Mouse (Mus musculus): ENCODE data around the gene Clec5a. TPM values are rescaled to one million over a fixed set of nuclear protein-coding genes. Genes with fewer than 3 reads are reported as not detected.

The Clec5a gene
- 0.19 TPM in 1 of 2 replicates, not detected in the other for polyA plus RNA-seq (2012; rRNA removed)

DNA sequence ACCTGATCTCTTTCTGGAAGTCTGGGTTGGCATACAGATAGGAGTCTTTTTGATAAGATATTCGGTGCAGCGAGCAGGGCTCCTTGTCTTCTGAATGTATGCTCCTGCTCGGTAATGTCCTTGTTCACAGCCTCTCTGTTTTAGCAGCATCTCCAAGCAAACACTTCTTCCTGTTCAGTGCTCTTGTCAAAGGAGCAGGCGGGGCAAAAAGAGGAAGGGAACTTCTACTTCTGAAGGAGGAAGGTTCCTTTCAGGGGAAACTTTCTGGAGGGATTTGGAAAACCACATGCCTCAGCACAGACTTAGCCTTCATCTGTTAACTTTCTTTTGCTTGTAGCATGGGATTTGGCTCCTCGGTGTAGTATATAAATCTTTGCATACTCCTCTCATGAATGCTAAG, at the start of gene Clec5a:
Clec5a (minus strand) TSS at position 177 of the 400 bp plus-strand sequence.

DNA sequence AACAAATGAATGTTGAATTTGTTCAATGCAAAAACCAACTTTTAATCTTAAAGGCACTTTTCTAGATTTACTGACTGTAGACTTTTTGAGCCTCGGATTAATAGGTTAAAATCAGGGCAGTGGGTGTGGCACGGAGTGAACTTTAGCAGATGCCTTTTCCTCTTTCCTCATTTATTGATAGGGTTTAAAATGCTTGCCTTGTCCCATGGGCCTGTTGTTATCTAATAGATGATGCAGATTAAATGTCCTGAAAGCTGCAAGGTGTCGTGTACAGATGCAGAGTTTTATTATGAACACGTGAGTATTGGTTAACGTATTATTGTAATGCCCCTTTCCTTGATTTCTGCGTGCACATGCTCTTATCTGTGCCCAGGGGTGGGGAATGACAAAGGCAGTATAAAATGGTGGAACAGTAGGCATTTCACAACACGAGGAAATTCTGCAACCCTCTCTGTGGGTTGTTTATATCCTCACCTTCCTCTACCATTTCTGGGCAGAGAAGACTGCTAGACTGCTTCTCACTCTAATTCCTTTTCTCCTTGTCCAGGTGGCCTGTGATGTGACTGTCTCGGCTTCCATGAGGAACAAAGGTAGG, 42.9 kb upstream of the Clec5a start, which contains the start of gene Mgam:
Mgam (plus strand) TSS at position 426 of the 595 bp plus-strand sequence.

GRCm38 (mm10) chr6:40613260-40613852, 27.7 kb upstream of the Clec5a start, which contains the start of gene Tas2r138:
Tas2r138 (minus strand) TSS chr6:40613310.

DNA sequence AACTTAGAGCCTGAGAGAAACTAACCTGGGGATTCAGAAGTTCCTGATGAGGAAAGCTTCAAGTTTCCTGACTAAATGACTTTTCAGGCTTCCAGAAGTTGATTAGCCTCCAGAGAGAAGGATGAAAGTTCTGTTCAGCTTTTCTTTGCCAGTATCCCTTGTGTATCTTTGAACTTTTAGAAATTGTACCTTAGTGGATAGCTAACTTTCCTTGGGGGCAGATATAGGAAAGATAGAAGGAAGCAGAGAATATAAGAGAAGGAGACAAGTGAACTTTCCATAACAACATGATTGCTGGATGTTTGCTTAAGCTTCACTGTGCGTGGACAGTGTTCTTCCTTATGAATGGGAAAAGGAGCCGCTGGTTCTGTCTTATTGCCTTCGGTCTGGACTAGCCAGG, 16.4 kb downstream of the Clec5a start, which contains the start of gene Olfr460:
Olfr460 (plus strand) TSS at position 301 of the 400 bp plus-strand sequence.

DNA sequence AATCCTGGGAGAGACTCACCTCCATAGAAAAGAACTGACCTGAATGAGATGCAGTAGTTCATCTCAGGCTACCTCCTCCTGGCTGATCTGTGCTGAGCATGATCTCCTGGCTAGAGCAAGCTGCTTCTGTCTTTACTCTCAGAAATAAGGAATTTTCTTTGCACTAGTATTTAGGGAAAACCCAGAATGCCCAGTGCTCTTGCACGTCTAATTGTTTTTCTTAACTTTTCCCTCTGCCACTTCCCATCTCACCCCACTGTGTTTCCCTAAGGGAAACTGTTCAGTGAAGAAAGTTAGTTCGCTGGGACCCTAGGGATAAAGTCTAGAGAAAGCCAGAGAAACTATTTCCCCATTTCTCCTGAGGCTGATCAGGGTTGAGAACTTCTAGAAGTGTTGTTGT, 30.7 kb downstream of the Clec5a start, which contains the start of gene Olfr461:
Olfr461 (minus strand) TSS at position 101 of the 400 bp plus-strand sequence.

Other genes with a start within 250 kb of the Clec5a start
- 6.4 and 6.6 TPM in 2 replicates for gene E330009J07Rik, start 149.7 kb downstream of the Clec5a start, polyA plus RNA-seq (2012; rRNA removed)
- 0.38 and 0.60 TPM in 2 replicates for gene Wee2, start 146.7 kb downstream of the Clec5a start, polyA plus RNA-seq (2012; rRNA removed)
- gene Ssbp1, start 114.5 kb downstream of the Clec5a start, polyA plus RNA-seq (2012; rRNA removed), result 9.4 and 11.1 TPM in 2 replicates
- gene Tas2r137, start 94.6 kb downstream of the Clec5a start, polyA plus RNA-seq (2012; rRNA removed), result not detected in 2 replicates
- not detected in 2 replicates for gene Tas2r108, start 92.3 kb downstream of the Clec5a start, polyA plus RNA-seq (2012; rRNA removed)
- gene Prss37, start 66.3 kb downstream of the Clec5a start, polyA plus RNA-seq (2012; rRNA removed), result not detected in 2 replicates
- not detected in 2 replicates for gene Olfr461, start 30.8 kb downstream of the Clec5a start, polyA plus RNA-seq (2012; rRNA removed)
- not detected in 2 replicates for gene Olfr460, start 16.3 kb downstream of the Clec5a start, polyA plus RNA-seq (2012; rRNA removed)
- not detected in 2 replicates for gene Tas2r138, start 27.5 kb upstream of the Clec5a start, polyA plus RNA-seq (2012; rRNA removed)
- gene Mgam, start 43.0 kb upstream of the Clec5a start, polyA plus RNA-seq (2012; rRNA removed), result 0.19 and 0.24 TPM in 2 replicates